Mouse (Mus musculus) CH12.LX (cell line): ENCODE data around the gene Asxl1. TPM values are rescaled to one million over a fixed set of nuclear protein-coding genes. Genes with fewer than 3 reads are reported as not detected.

Experiments used
- DNase-seq: peaks from one replicate; pipeline ENCODE4 v3.0.0-alpha.2; 2013; ENCODE audit errors: extremely low read depth
- H3K27ac ChIP-seq: 2 replicates; pipeline ENCODE4 v1.5.1; 2012; ENCODE audit warnings: low read depth, mild to moderate bottlenecking, control low read depth, moderate library complexity; ENCODE audit not compliant: insufficient read depth
- H3K27me3 ChIP-seq: replicated peaks from 2 replicates; pipeline ENCODE3; 2012; ENCODE audit warnings: inconsistent platforms
- H3K36me3 ChIP-seq, 2 experiments: replicated peaks in 1 of 2; 2 replicates each; pipeline versions ENCODE3 to v1.6.1; 2012; ENCODE audit warnings: inconsistent platforms in 1 of 2, low read length in 1 of 2, mild to moderate bottlenecking in 1 of 2, mixed read lengths in 1 of 2, moderate library complexity in 1 of 2; ENCODE audit not compliant: control insufficient read depth in 1 of 2, insufficient read depth in 1 of 2
- H3K4me1 ChIP-seq, 2 experiments: 2 replicates each; pipeline ENCODE4 v1.6.1; 2012; ENCODE audit warnings: inconsistent platforms in 1 of 2, moderate library complexity in 1 of 2; ENCODE audit not compliant: insufficient read depth in 2 of 2, control insufficient read depth in 1 of 2
- H3K4me2 ChIP-seq: 2 replicates; pipeline ENCODE4 v1.6.1; 2012; ENCODE audit warnings: low read depth, mild to moderate bottlenecking, control low read depth; ENCODE audit not compliant: poor library complexity, insufficient read depth, severe bottlenecking
- H3K4me3 ChIP-seq, 3 experiments: fragments of 150-350 bp in 1 of 3; sonication (generic) in 1 of 3; replicated peaks in 1 of 3; 2 replicates each; pipeline versions ENCODE3 to v1.5.1; 2011 to 2012; ENCODE audit warnings: low read depth in 2 of 3, low read length in 2 of 3, mild to moderate bottlenecking in 2 of 3, moderate library complexity in 2 of 3, control low read depth in 1 of 3, improper control_type of control experiment in 1 of 3, inconsistent platforms in 1 of 3, mixed read lengths in 1 of 3; ENCODE audit not compliant: poor library complexity in 1 of 3
- H3K79me2 ChIP-seq: replicated peaks from 2 replicates; pipeline ENCODE4 v1.6.1; 2012; ENCODE audit warnings: mild to moderate bottlenecking, moderate library complexity; ENCODE audit not compliant: control insufficient read depth, poor library complexity, insufficient read depth, severe bottlenecking; ENCODE audit errors: extremely low read depth
- H3K9ac ChIP-seq: 2 replicates; pipeline ENCODE4 v1.6.1; 2012; ENCODE audit warnings: low read depth, mild to moderate bottlenecking, control low read depth, moderate library complexity; ENCODE audit not compliant: insufficient read depth
- H3K9me3 ChIP-seq: replicated peaks from 2 replicates; pipeline ENCODE3; 2012; ENCODE audit warnings: low read length, inconsistent platforms, mixed read lengths
- BHLHE40 ChIP-seq: IDR thresholded peaks from 2 replicates; pipeline ENCODE4 v1.6.1; 2011; ENCODE audit warnings: mild to moderate bottlenecking, low read depth, low read length, improper control_type of control experiment
- CHD1 ChIP-seq: IDR thresholded peaks from 2 replicates; pipeline ENCODE4 v1.6.1; 2012; ENCODE audit warnings: low read depth, low read length, improper control_type of control experiment, inconsistent platforms
- ELF1 ChIP-seq: IDR thresholded peaks from 2 replicates; pipeline ENCODE4 v1.6.1; 2014; ENCODE audit warnings: low read depth, mild to moderate bottlenecking, inconsistent platforms, low read length, improper control_type of control experiment
- EP300 ChIP-seq: IDR thresholded peaks from 2 replicates; pipeline ENCODE4 v1.6.1; 2011; ENCODE audit warnings: low read length, improper control_type of control experiment
- ETS1 ChIP-seq: conservative IDR thresholded peaks from 2 replicates; pipeline ENCODE4 v1.6.1; 2012; ENCODE audit warnings: low read depth, mild to moderate bottlenecking, inconsistent platforms, low read length, improper control_type of control experiment, moderate library complexity
- GABPA ChIP-seq: IDR thresholded peaks from 2 replicates; pipeline ENCODE4 v1.6.1; 2012; ENCODE audit warnings: low read depth, low read length, improper control_type of control experiment, inconsistent platforms; ENCODE audit not compliant: insufficient replicate concordance
- IRF4 ChIP-seq: IDR thresholded peaks from 2 replicates; pipeline ENCODE4 v1.6.1; 2014; ENCODE audit warnings: low read depth, mild to moderate bottlenecking, inconsistent platforms, low read length, improper control_type of control experiment
- KAT2A ChIP-seq: IDR thresholded peaks from 2 replicates; pipeline ENCODE4 v1.6.1; 2012; ENCODE audit warnings: low read length, improper control_type of control experiment, inconsistent platforms; ENCODE audit not compliant: insufficient replicate concordance
- MAX ChIP-seq: IDR thresholded peaks from 2 replicates; pipeline ENCODE4 v1.6.1; 2011; ENCODE audit warnings: low read length, improper control_type of control experiment
- MAZ ChIP-seq: IDR thresholded peaks from 2 replicates; pipeline ENCODE4 v1.6.1; 2012; ENCODE audit warnings: low read depth, mild to moderate bottlenecking, inconsistent platforms, low read length, improper control_type of control experiment, moderate library complexity
- MXI1 ChIP-seq: IDR thresholded peaks from 2 replicates; pipeline ENCODE4 v1.6.1; 2011; ENCODE audit warnings: mild to moderate bottlenecking, low read depth, low read length, improper control_type of control experiment
- NELFE ChIP-seq: IDR thresholded peaks from 2 replicates; pipeline ENCODE4 v1.6.1; 2011; ENCODE audit warnings: low read depth, low read length, improper control_type of control experiment
- POLR2A ChIP-seq: IDR thresholded peaks from 2 replicates; pipeline ENCODE4 v1.6.1; 2011; ENCODE audit warnings: low read depth, mild to moderate bottlenecking, improper control_type of control experiment, low read length
- POLR2AphosphoS2 ChIP-seq: IDR thresholded peaks from 2 replicates; pipeline ENCODE4 v1.6.1; 2011; ENCODE audit warnings: low read depth, low read length, improper control_type of control experiment
- RAD21 ChIP-seq: IDR thresholded peaks from 2 replicates; pipeline ENCODE4 v1.6.1; 2011; ENCODE audit warnings: low read depth, mild to moderate bottlenecking, low read length, improper control_type of control experiment, moderate library complexity
- SIN3A ChIP-seq: IDR thresholded peaks from 2 replicates; pipeline ENCODE4 v1.6.1; 2012; ENCODE audit warnings: low read length, improper control_type of control experiment, inconsistent platforms
- TCF12 ChIP-seq: IDR thresholded peaks from 2 replicates; pipeline ENCODE4 v1.6.1; 2014; ENCODE audit warnings: low read depth, mild to moderate bottlenecking, inconsistent platforms, low read length, improper control_type of control experiment
- USF1 ChIP-seq: IDR thresholded peaks from 2 replicates; pipeline ENCODE4 v1.6.1; 2014; ENCODE audit warnings: low read depth, mild to moderate bottlenecking, inconsistent platforms, low read length, improper control_type of control experiment
- USF2 ChIP-seq: conservative IDR thresholded peaks from 2 replicates; pipeline ENCODE4 v1.6.1; 2011; ENCODE audit warnings: low read depth, low read length, improper control_type of control experiment
- ZKSCAN1 ChIP-seq: IDR thresholded peaks from 2 replicates; pipeline ENCODE4 v1.6.1; 2012; ENCODE audit warnings: low read depth, inconsistent platforms, low read length, improper control_type of control experiment, borderline replicate concordance
- dilution Hi-C: fragments of 300-500 bp; cut with MboI; formaldehyde crosslinking; loops from 2 replicates; pipeline ENCODE4 v1.14.3; 2020; ENCODE audit warnings: low sequenced_read_pairs; ENCODE audit not compliant: extremely low pct_unique_long_range_greater_than_20kb, extremely low pct_ligation_motif_present
- in situ Hi-C: fragments of 300-500 bp; cut with MboI; formaldehyde crosslinking; loops from 3 replicates; pipeline ENCODE4 v1.14.3; 2019; ENCODE audit warnings: low sequenced_read_pairs, low pct_ligation_motif_present, low pct_unique_long_range_greater_than_20kb, mixed read lengths
- polyA plus RNA-seq: library from polyadenylated mRNA; unstranded; fragments of >175 nt; gene quantifications from 2 replicates; pipeline ENCODE4 v1.2.1, GENCODE M21; 2012; ENCODE audit warnings: low read depth; ENCODE audit not compliant: insufficient read length
- total RNA-seq, 2 experiments: library from RNA; depleted of rRNA; stranded (reverse); fragments of 300-350 nt in 1 of 2; fragments of >200 nt in 1 of 2; gene quantifications; 2 replicates each; pipeline ENCODE4 v1.2.3; 2012 to 2014

Gene Asxl1
- total and polyA plus RNA-seq, 3 experiments: 12.7 to 31.1 (median 18.0) TPM

DNA sequence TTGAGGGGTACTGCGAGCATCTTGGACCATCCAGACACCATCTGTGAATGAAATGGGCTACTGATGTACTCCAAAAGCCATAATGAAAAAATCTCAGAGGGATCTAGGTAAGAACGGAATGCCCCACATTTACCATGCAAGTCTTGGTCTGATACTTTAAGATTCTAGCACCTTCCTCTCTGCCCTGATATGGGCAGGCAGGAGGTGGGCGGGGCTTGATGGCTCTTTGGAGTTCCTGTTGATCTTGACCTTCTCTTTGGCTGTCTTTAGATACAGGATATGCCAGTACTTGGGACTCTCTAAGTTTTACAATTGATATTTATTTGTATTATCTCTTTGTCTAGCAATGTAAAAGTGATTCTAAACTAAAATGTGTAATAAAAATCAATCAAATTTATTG is 12.6 kb upstream of the Asxl1 start:
- dilution Hi-C loops: no loop called here
- H3K79me2 ChIP-seq: no peaks in the 10 kb centered on the region
- no peak for TF ChIP-seq SIN3A
- no peak for TF ChIP-seq IRF4
- TF ChIP-seq ETS1: no peak
- no peak for TF ChIP-seq USF2
- TF ChIP-seq BHLHE40: no peak
- no peaks in the 10 kb centered on the region for H3K9me3 ChIP-seq
- H3K4me1 ChIP-seq: peaks cover 2 to 13% of the 10 kb centered on the region in 2 experiments; a peak in 3 of 4 replicates
- no peak overlapping the region for H3K4me2 ChIP-seq
- in situ Hi-C loops: no loop called here
- DNase-seq: no peak
- no peak overlapping the region for H3K4me3 ChIP-seq
- H3K27me3 ChIP-seq: no peaks in the 10 kb centered on the region
- no peak overlapping the region for H3K9ac ChIP-seq
- H3K36me3 ChIP-seq: peaks cover 22 to 51% of the 10 kb centered on the region in 2 experiments
- no peak overlapping the region for H3K27ac ChIP-seq

- no peak for DNase-seq
These were observed 11.8 kb upstream of the Asxl1 start for GRCm38 (mm10) chr2:153333822-153334232.

DNA sequence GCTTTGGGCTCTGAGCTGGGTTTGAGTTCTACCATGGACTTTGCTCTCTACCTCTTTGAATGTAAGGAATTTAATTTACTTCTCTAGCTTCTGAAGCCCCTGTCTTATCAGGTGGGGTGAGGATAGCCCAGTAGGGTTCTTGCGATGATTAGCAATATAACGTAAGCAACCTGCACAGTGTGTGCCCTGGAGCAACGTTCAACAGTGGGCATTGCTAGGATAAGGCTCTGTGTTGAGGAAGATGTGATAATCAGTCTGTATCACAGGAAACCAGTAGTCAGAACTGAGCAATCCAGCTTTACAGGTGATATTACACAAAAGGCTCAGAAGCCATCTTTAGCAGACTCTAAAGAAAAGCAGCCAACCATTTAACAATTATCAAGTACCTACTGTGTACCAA is 11.3 kb upstream of the Asxl1 start:
- no peak for DNase-seq
- in situ Hi-C loops: no loop called here
- dilution Hi-C loops: no loop called here

More at GRCm38 (mm10) chr2:153333822-153334232, 11.8 kb upstream of the Asxl1 start:
- dilution Hi-C loops (no loop called here), in situ Hi-C loops (no loop called here)
- no peaks in the 10 kb centered on the region for H3K79me2 ChIP-seq
- TF ChIP-seq IRF4 (no peak), MAX (no peak), MXI1 (no peak), ELF1 (no peak), USF2 (no peak), GABPA (no peak), NELFE (no peak), RAD21 (no peak), TCF12 (no peak), CHD1 (no peak), POLR2A (no peak), MAZ (no peak), ZKSCAN1 (no peak)
- H3K9me3 ChIP-seq: no peaks in the 10 kb centered on the region
- H3K27me3 ChIP-seq: no peaks in the 10 kb centered on the region
- peaks cover 19 to 45% of the 10 kb centered on the region in 2 experiments for H3K36me3 ChIP-seq
- H3K4me2 ChIP-seq: no peak overlapping the region
- H3K27ac ChIP-seq: no peak overlapping the region
- no peak overlapping the region for H3K4me3 ChIP-seq
- H3K4me1 ChIP-seq: peaks cover 2 to 13% of the 10 kb centered on the region in 2 experiments; a peak in 3 of 4 replicates
- no peak overlapping the region for H3K9ac ChIP-seq

More for the DNA sequence above, 11.3 kb upstream of the Asxl1 start:
- Histone ChIP-seq H3K27ac (no peak overlapping the region), H3K4me2 (no peak overlapping the region), H3K27me3 (no peaks in the 10 kb centered on the region), H3K9ac (no peak overlapping the region), H3K4me3 (no peak overlapping the region), H3K9me3 (no peaks in the 10 kb centered on the region), H3K36me3 (peaks cover 17 to 43% of the 10 kb centered on the region in 2 experiments), H3K79me2 (no peaks in the 10 kb centered on the region), H3K4me1 (peaks cover 2 to 13% of the 10 kb centered on the region in 2 experiments; a peak in 3 of 4 replicates)
- TF ChIP-seq EP300 (no peak), KAT2A (no peak), MAX (no peak), CHD1 (no peak), USF1 (no peak), POLR2AphosphoS2 (no peak)
